Mouse (Mus musculus) midbrain, embryonic 11.5 days (tissue): Measurements from ENCODE around the gene Naa15. TPM values are rescaled to one million over a fixed set of nuclear protein-coding genes. Genes with fewer than 3 reads are reported as not detected.

Source experiments
- ATAC-seq: fragments of 200-750 bp; cut with Nextera tagmentation; 2 replicates; pipeline ENCODE4 v1.8.0; 2017; ENCODE audit warnings: moderate TSS enrichment, moderate library complexity; ENCODE audit not compliant: low FRiP score
- DNase-seq: peaks from one replicate; pipeline ENCODE4 v3.0.0; 2015; ENCODE audit warnings: low spot score; ENCODE audit errors: missing footprints
- H3K27ac ChIP-seq: fragments of 300-500 bp; sonication (generic); 2 replicates; pipeline ENCODE4 v1.5.1; 2014; ENCODE audit warnings: low read depth, low read length
- H3K27me3 ChIP-seq: fragments of 300-500 bp; sonication (generic); 2 replicates; pipeline ENCODE4 v1.6.1; 2014; ENCODE audit warnings: mild to moderate bottlenecking, low read length, moderate library complexity, mixed read lengths; ENCODE audit not compliant: control insufficient read depth, insufficient read depth
- H3K36me3 ChIP-seq: fragments of 300-500 bp; sonication (generic); 2 replicates; pipeline ENCODE4 v1.6.1; 2014; ENCODE audit warnings: mild to moderate bottlenecking, low read length, moderate library complexity, mixed read lengths; ENCODE audit not compliant: control insufficient read depth, insufficient read depth
- H3K4me1 ChIP-seq: fragments of 300-500 bp; sonication (generic); 2 replicates; pipeline ENCODE4 v1.6.1; 2014; ENCODE audit warnings: low read length; ENCODE audit not compliant: control insufficient read depth, insufficient read depth
- H3K4me2 ChIP-seq: fragments of 300-500 bp; sonication (generic); 2 replicates; pipeline ENCODE4 v1.6.1; 2014; ENCODE audit warnings: mild to moderate bottlenecking, moderate library complexity
- H3K4me3 ChIP-seq: fragments of 300-500 bp; sonication (generic); 2 replicates; pipeline ENCODE4 v1.5.1; 2014; ENCODE audit warnings: low read depth, low read length
- H3K9ac ChIP-seq: fragments of 300-500 bp; sonication (generic); 2 replicates; pipeline ENCODE4 v1.6.1; 2014; ENCODE audit warnings: low read length
- H3K9me3 ChIP-seq: fragments of 300-500 bp; sonication (generic); 2 replicates; pipeline ENCODE4 v1.6.1; 2016; ENCODE audit warnings: low read length; ENCODE audit not compliant: control insufficient read depth
- WGBS: fragments of 180-500 bp; shearing (Covaris S2); extraction: QIAGEN DNeasy Blood & Tissue Kit; methylation state at CpG from one replicate; pipeline ENCODE4 v1.1.7; 2014; 5-methylcytosine and 5-hydroxymethylcytosine counted together
- polyA plus RNA-seq: library from polyadenylated mRNA; unstranded; fragments of >200 nt; fragmentation: Nextera tagmentation; extraction: Ambion mirVana; gene quantifications from 2 replicates; pipeline ENCODE4 v1.2.1, GENCODE M21; 2014

The Naa15 gene
- polyA plus RNA-seq, 1 experiment from 2014 or later = 54.5 TPM

DNA sequence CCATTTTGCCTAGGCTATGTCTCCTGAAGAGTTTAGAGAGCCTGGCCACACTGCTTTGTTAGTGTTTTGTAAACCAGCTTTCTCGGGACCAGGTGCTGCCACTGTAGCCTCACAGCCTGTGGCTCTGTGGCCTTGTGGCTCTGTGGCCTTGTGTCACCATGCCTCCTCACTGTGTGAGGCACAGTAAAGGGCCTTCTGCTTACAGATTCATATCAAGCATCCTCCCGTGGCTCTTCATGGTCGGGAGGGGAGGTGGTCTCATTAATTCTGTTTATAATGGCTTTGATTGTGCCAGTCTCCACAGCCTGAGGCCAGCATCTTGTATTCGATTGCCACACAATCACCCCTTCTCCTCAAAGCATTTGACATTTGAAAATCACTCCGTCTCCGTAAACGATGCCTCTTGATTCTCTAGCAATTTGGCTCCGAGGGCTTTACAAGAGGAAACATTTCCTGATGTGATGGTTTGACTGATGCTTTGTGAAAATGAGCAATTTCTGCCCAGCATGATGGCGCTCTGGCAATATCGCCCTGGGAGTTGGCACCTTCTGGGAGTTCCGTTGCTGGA is 89.5 kb downstream of the Naa15 start:
- Histone ChIP-seq H3K9me3 (no peaks in the 10 kb centered on the region), H3K9ac (no peak overlapping the region), H3K27me3 (no peaks in the 10 kb centered on the region), H3K4me1 (no peaks in the 10 kb centered on the region), H3K27ac (no peak overlapping the region), H3K36me3 (no peaks in the 10 kb centered on the region), H3K4me2 (no peak overlapping the region), H3K4me3 (no peak overlapping the region)
- ATAC-seq (no peak), DNase-seq (no peak)
- 88% methylated on average over 11 of the region's 11 CpGs for WGBS

DNA sequence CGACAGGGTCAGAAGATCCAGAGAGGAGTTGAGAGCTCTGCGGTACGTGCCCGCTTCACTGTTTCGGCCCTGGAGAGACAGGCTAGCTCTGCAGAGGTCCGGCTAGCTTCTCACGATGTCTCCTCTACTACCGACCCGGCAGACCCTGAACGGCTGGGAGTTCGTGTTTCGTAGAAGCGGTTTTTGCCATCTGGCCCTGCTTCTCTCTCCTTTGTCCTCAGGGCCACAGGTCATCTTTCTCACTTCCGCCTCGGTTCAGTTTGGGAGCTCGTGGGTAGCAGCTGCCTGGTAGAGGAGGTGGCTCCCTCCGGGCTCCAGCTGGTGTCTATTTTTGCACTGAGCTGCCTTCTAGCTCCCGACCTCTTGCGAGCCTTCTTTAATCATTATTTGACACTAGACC is 90.5 kb downstream of the Naa15 start:
- peak overlapping the region; percentile 48 for H3K27ac ChIP-seq
- H3K4me2 ChIP-seq = no peak overlapping the region
- H3K36me3 ChIP-seq = no peaks in the 10 kb centered on the region
- H3K9me3 ChIP-seq = no peaks in the 10 kb centered on the region
- H3K4me1 ChIP-seq = no peaks in the 10 kb centered on the region
- 65% methylated on average over 19 of the region's 19 CpGs for whole genome bisulfite sequencing
- no peaks in the 10 kb centered on the region for H3K27me3 ChIP-seq
- peak; percentile 50; the same call in 1 of the 2 replicates for ATAC-seq
- peak; percentile 87 for DNase-seq
- no peak overlapping the region for H3K4me3 ChIP-seq
- H3K9ac ChIP-seq = no peak overlapping the region

DNA sequence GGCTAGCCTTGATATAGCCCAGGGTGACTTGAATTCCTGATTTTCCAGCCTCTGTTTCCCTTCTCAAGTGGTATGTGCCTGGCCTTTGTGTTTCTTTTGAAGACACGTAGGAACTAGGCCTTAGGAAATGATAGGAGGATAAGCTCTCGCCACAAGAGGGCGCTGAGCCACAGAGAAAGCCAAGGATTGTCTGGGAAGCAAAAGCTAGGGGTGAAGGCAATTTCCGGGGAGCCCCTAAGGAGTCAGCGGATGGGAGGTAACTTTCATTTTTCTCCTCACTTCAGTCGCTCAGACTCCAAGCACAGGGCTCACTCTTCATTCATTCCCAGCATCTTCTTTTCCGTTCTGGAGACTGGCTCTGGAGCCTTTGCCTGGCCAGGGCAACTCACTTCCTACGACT is 96.0 kb downstream of the Naa15 start:
- 31% methylated on average over 8 of the region's 8 CpGs for WGBS

DNA sequence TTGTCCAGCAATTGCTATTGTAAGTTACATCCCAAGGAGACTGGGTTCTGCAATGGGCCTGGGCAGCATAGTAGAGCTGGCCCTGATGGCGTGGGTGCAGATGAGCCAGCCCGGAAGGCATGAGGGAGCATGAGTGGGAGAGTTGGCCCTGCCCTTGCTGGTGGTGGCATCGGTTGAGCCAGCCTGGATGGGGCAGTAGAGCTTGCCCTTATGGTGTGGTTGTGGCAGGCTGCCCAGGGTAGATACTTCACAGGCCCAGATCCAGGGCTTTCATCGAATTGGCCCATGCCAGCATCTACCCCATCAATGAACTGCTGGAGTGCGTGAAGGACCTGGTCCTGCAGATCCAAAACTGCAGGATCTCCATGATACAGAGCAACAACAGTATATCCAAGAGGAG is 97.0 kb downstream of the Naa15 start:
- Histone ChIP-seq H3K27me3 (no peaks in the 10 kb centered on the region), H3K27ac (no peak overlapping the region), H3K9ac (no peak overlapping the region), H3K4me3 (no peak overlapping the region), H3K36me3 (no peaks in the 10 kb centered on the region), H3K4me1 (no peaks in the 10 kb centered on the region), H3K9me3 (no peaks in the 10 kb centered on the region), H3K4me2 (no peak overlapping the region)
- ATAC-seq (no peak), DNase-seq (no peak)
- 94% methylated on average over 5 of the region's 5 CpGs for WGBS

More for the DNA sequence above, 96.0 kb downstream of the Naa15 start:
- H3K4me2 ChIP-seq = no peak overlapping the region
- no peak overlapping the region for H3K27ac ChIP-seq
- ATAC-seq (0 out of 2 replicates have a peak, but pooled peaks have one; percentile 19), DNase-seq (peak; percentile 95)
- H3K4me3 ChIP-seq = no peak overlapping the region
- H3K4me1 ChIP-seq = no peaks in the 10 kb centered on the region
- H3K27me3 ChIP-seq = no peaks in the 10 kb centered on the region
- no peaks in the 10 kb centered on the region for H3K36me3 ChIP-seq
- no peaks in the 10 kb centered on the region for H3K9me3 ChIP-seq
- H3K9ac ChIP-seq = no peak overlapping the region

DNA sequence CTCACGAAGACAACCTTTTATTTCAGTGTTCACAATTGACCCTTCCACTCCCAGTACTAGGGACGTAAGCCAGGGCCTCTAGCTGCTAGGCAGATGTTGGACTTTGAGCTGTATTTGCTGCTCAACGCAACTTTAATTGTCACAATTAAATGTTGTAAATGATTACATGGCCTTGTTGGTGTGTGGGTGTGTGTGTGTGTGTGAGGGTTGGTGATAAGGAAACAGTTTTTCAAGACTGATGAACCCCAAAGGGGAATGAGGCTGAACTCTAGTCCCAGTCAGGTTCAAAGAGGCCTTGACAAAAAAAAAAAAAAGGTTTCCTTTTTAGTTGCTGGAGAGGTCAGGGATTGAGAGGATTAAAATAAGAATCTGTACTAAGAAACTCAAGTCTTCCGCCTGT is 102.5 kb downstream of the Naa15 start:
- H3K4me3 ChIP-seq = no peak overlapping the region
- H3K4me2 ChIP-seq = no peak overlapping the region
- H3K9me3 ChIP-seq = no peaks in the 10 kb centered on the region
- no peak overlapping the region for H3K27ac ChIP-seq
- no peaks in the 10 kb centered on the region for H3K27me3 ChIP-seq
- no peak for DNase-seq
- ATAC-seq = no peak
- no peaks in the 10 kb centered on the region for H3K4me1 ChIP-seq
- H3K9ac ChIP-seq = no peak overlapping the region
- H3K36me3 ChIP-seq = no peaks in the 10 kb centered on the region; the same call in 1 of the 2 replicates
- 77% methylated on average over 4 of the region's 4 CpGs for WGBS

DNA sequence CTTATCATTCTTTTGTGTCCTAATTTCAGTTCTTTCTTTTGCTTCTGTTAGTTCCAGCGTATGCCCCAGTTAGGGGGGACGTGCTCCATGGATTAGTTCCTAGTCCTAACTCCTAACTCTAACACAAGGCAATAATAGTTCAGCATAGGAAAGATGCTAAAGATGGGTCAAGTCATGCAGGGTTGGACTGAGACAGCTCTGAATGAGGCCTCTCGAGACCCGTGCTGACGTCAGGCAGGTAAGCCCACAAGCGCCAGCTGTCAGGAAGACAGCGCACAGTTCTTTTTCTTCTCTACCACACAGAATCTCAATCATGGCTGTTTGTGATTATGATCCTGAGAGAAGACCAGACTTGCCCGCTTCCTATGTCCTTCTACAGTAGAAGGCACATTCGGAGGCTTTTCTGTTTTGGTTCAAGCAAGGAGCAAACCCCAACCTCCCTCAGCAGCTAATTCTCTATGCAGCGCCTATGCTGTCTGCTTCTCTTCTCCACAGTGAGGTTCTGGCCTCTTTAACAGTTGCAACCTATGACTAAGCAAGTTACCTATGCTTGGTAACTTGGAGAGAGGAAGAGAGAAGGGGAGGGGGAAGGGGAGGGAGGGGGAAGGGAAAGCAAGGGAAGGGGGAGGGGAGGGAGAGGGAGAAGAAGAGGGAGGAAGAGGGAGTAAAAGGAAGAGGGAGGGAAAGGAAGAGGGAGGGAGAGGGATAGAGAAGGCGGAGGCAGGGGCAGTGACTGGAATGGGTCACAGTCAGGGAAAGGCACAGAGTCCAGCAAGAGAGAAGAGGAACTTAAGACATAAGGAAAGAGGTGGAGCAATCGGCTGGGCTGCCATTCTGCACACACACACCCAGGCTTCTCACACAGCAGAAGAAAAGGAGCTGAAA is 103.2 kb downstream of the Naa15 start:
- Histone ChIP-seq H3K4me3 (no peak overlapping the region), H3K4me1 (no peaks in the 10 kb centered on the region), H3K4me2 (no peak overlapping the region), H3K36me3 (no peaks in the 10 kb centered on the region; the same call in 1 of the 2 replicates), H3K27me3 (no peaks in the 10 kb centered on the region), H3K9ac (no peak overlapping the region), H3K9me3 (no peaks in the 10 kb centered on the region), H3K27ac (no peak overlapping the region)
- WGBS = 76% methylated on average over 12 of the region's 12 CpGs
- no peak for ATAC-seq
- no peak for DNase-seq

DNA sequence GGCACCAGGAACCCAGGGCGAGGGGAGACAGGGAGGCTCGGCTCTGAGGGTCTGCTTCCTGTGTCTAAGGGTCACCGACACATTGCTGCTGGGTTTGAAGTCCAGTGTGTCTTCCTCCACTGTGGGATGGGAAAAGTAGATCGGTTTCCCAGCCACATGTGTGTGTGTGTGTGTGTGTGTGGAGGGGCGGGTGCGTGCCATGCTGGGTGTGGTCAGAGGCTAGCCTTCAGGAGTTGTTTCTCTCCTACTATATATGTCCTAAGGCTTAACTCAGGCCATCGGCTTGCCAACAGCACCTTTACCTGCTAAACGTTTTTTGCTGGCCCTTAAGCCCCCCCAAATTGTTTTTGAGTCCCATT is 103.8 kb downstream of the Naa15 start:
- no peak for DNase-seq
- ATAC-seq = no peak
- Histone ChIP-seq H3K9ac (no peak overlapping the region), H3K36me3 (no peaks in the 10 kb centered on the region; the same call in 1 of the 2 replicates), H3K9me3 (no peaks in the 10 kb centered on the region), H3K4me3 (no peak overlapping the region), H3K27me3 (no peaks in the 10 kb centered on the region), H3K27ac (no peak overlapping the region), H3K4me1 (no peaks in the 10 kb centered on the region), H3K4me2 (no peak overlapping the region)
- 78% methylated on average over 8 of the region's 8 CpGs for WGBS

DNA sequence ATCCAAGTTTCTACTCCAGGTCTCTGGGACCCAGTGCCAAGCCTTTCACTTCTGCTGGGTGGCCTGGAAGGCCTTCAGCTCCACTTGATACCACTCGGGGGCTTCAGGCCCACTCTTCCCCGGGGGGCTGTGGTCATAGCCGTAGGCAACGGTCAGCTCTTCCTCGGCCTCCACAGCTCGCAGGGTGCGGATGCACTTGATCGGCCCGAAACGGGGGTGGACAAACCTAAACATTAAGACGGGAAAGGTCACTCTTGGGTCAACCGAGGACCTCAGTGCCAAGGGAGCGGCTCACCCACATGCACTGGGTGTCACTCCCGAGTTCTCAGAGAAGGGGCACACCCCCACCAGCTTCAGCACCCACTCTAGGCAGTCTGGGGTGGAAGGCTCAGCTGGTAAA is 106.3 kb downstream of the Naa15 start:
- no peak for DNase-seq
- ATAC-seq = no peak
- H3K36me3 ChIP-seq = peaks cover 8% of the 10 kb centered on the region
- no peaks in the 10 kb centered on the region for H3K27me3 ChIP-seq
- H3K4me2 ChIP-seq = no peak overlapping the region
- H3K4me3 ChIP-seq = no peak overlapping the region
- H3K9ac ChIP-seq = no peak overlapping the region
- 96% methylated on average over 14 of the region's 14 CpGs for WGBS
- H3K4me1 ChIP-seq = no peaks in the 10 kb centered on the region
- no peak overlapping the region for H3K27ac ChIP-seq
- H3K9me3 ChIP-seq = no peaks in the 10 kb centered on the region

DNA sequence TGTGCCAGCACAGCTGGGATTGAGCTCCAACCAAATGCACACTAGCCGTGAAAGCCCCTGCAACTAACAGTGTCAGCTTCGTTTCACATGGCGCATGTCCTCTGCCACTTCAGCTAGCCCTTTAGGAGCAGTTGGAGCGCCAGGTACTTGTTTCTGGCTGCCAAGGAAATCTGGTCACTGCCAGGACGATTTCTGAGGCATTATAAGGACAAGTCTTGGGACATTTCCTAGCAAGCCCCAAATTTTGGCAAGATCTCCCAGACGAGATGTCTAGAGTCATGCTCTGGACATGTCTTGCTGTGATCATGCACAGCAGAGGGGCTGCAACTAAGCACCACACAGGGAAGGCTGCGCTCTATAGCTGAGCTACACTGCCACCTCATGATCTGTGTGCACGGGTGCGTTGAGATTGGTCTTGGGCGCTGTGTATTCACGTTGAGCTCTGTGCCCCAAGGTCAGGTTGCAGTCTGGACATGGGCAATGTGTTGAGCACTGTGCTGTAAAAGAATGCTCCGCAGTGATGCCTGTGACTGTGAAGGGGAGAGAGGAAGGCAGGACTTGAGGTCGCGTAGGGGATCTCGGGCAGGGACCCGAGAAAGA is 110.3 kb downstream of the Naa15 start:
- Histone ChIP-seq H3K27me3 (no peaks in the 10 kb centered on the region), H3K4me3 (no peak overlapping the region), H3K9me3 (no peaks in the 10 kb centered on the region), H3K9ac (no peak overlapping the region), H3K36me3 (peaks cover 11% of the 10 kb centered on the region), H3K4me2 (no peak overlapping the region), H3K27ac (no peak overlapping the region), H3K4me1 (no peaks in the 10 kb centered on the region)
- ATAC-seq (no peak), DNase-seq (no peak)
- 92% methylated on average over 16 of the region's 16 CpGs for WGBS
